Mouse (Mus musculus): ENCODE data around the gene Aldh3b1.
"Not testable (repeated sequence)": the region's sequence is repeated elsewhere in the genome, so short reads cannot be mapped to it uniquely, and the experiment has no call there.

Aldh3b1 gene

DNA sequence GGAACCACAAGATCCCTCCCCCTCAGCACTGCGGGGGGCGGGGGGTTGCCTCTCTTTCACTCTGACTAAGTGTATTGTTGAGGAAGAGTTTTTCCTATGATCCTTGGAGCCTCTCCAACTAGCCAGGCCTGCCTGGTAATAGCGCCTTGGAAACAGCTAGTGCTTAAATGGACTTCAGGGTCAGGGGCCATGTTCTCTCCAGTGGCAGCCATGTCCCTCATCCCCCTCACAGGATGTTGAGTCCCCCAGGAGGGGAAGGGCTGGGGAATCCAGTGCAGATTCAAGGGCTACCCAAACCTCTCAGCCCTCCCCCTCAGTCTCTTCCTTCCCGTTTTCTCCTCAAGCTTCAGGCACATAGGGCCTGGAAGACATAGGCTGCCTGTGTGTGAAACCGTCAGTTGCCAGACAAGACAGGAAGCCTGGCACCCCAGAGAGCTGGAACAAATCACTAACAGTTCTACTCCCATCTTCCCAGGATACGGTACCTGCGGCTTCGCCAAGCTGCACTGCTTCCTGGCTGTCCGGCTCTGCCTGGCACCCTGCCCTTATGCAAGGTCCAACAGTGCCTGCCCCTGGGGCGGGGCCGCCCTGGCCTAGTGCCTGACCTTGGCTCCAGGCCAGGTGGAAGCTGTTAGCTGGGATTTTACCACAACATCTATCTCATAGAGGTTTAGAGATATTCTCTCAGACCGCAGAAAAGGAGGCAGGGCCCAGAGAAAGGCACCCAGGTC, at the start of gene Aldh3b1:
TSS of gene Aldh3b1 (minus strand) at position 598 of the 731 bp plus-strand sequence.
- in situ Hi-C loops (cut with MboI; ENCODE audit: low sequenced_read_pairs), result no loop called here

- in situ Hi-C loops (cut with MboI; ENCODE audit: low sequenced_read_pairs), result no loop called here
Observed at GRCm38 (mm10) chr19:3975866-3976265, 46.3 kb upstream of the Aldh3b1 start.

GRCm38 (mm10) chr19:3974608-3975007, 45.0 kb upstream of the Aldh3b1 start:
- in situ Hi-C loops (cut with MboI; ENCODE audit: low sequenced_read_pairs), result not testable (repeated sequence)

DNA sequence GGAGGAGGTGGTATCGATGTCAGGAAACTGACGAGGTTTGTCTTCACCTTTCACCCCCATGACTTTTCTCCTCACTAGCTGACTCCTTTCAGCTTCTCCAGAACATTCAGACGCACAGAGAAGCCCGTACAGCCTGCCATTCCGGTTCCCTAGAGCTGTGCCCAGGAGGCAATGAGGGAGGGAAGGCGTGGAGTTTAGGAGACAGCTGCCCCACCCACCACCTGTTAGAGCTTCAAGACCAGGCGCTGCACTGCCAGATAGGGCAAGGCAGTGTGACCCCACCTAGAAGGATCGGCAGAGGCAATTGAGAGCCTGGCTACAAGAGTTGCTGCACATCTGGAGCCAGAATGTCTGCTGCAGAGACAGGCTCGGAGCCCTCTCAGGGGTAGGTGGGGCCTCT, 42.6 kb upstream of the Aldh3b1 start, which contains the start of gene Aldh3b2:
TSS of gene Aldh3b2 (plus strand) at position 100 of the 400 bp plus-strand sequence.
- in situ Hi-C loops (cut with MboI; ENCODE audit: low sequenced_read_pairs), result no loop called here

GRCm38 (mm10) chr19:3967258-3967657, 37.6 kb upstream of the Aldh3b1 start:
- in situ Hi-C loops (cut with MboI; ENCODE audit: low sequenced_read_pairs), result no loop called here

- in situ Hi-C loops (cut with MboI; ENCODE audit: low sequenced_read_pairs), result no loop called here
Observed at GRCm38 (mm10) chr19:3966330-3967075, 36.9 kb upstream of the Aldh3b1 start.

DNA sequence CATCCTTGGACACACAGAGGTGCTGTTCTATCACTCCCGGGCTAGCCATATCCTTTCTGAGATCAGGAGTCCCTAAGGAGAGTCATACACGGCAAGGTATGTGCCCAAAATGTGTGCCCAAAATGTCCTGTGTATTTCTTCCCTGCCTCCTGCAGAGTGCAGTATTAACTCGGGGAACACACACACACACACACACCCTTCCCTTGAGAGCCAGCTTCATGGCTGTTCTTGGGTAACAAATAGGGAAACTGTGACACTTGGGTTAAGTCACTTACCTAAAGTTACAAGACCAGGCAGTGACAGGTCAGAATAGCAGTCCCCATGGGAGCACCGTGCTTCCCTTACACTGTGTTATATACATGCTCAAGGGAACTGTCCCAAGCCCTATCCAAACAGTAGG, 34.4 kb upstream of the Aldh3b1 start:
- in situ Hi-C loops (cut with MboI; ENCODE audit: low sequenced_read_pairs), result no loop called here

- in situ Hi-C loops (cut with MboI; ENCODE audit: low sequenced_read_pairs), result no loop called here
Observed at GRCm38 (mm10) chr19:3962469-3962868, 32.9 kb upstream of the Aldh3b1 start.

- in situ Hi-C loops (cut with MboI; ENCODE audit: low sequenced_read_pairs), result not testable (repeated sequence)
Observed at GRCm38 (mm10) chr19:3961805-3962204, 32.2 kb upstream of the Aldh3b1 start.

DNA sequence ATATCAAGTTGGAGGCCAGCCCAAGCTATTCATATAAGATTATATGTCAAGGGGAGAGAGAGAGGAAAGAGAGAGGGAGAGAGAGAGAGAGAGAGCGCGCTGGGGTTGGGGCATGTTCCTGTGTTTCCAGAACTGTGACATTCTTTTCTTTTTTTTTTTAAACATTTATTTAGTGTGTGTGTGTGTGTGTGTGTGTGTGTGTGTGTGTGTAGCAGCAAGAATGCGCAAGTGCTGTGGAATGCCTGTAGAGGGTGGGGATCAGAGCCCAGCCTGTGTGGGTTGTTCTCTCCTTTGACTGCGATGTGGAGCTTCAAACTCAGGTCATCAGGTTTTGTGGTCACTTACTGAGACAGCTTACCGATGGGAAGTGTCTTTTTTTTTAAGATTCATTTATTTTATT, 30.6 kb upstream of the Aldh3b1 start:
- in situ Hi-C loops (cut with MboI; ENCODE audit: low sequenced_read_pairs), result no loop called here

GRCm38 (mm10) chr19:3959030-3959429, 29.4 kb upstream of the Aldh3b1 start:
- in situ Hi-C loops (cut with MboI; ENCODE audit: low sequenced_read_pairs), result no loop called here

- in situ Hi-C loops (cut with MboI; ENCODE audit: low sequenced_read_pairs), result no loop called here
Observed at GRCm38 (mm10) chr19:3958470-3958869, 28.9 kb upstream of the Aldh3b1 start, which contains the start of gene Aldh3b3. Gene Aldh3b3, plus strand, starts transcription at chr19:3958645.

- in situ Hi-C loops (cut with MboI; ENCODE audit: low sequenced_read_pairs), result not testable (repeated sequence)
Observed at GRCm38 (mm10) chr19:3957296-3958036, 27.9 kb upstream of the Aldh3b1 start.

- in situ Hi-C loops (cut with MboI; ENCODE audit: low sequenced_read_pairs), result no loop called here
Observed at GRCm38 (mm10) chr19:3955804-3956203, 26.2 kb upstream of the Aldh3b1 start.

DNA sequence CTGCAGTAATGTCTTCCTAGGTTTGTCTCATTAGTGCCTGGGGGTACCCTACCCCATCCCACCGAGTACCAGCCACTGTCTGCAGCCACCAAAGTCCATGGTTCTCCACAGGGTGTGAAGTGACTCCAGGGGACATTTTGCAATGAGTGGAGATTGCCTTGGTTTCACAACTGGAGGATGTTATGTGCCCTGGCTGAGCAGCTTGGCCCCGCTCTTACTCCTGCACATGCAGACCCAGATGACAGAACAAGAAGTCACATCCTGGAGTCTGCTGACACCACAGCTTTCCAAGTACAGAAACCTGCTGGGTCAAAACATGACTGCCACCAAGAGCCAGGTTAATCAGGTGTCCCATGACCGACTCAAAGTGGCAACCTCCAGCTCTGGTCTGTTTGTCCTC, 25.4 kb upstream of the Aldh3b1 start:
- in situ Hi-C loops (cut with MboI; ENCODE audit: low sequenced_read_pairs), result no loop called here

DNA sequence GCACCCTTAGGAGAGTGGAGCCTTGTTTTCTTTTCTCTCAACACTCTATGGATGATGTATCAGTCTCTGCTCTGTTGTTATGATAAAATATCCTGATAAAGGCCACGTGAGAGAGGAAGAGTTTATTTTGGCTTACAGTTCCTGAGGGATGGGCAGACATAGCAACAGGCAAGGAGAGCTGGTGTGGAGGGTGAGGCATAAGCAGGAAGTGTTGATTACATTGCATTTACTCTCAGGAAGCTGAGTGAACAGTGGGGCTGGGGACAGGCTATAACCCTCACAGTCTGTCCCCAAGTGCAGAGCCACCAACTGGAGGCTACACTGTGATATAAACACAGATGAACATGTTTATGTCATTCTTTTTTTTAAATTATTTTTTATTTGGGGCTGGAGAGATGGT, 22.5 kb upstream of the Aldh3b1 start:
- in situ Hi-C loops (cut with MboI; ENCODE audit: low sequenced_read_pairs), result no loop called here

GRCm38 (mm10) chr19:3951461-3951860, 21.9 kb upstream of the Aldh3b1 start:
- in situ Hi-C loops (cut with MboI; ENCODE audit: low sequenced_read_pairs), result no loop called here

DNA sequence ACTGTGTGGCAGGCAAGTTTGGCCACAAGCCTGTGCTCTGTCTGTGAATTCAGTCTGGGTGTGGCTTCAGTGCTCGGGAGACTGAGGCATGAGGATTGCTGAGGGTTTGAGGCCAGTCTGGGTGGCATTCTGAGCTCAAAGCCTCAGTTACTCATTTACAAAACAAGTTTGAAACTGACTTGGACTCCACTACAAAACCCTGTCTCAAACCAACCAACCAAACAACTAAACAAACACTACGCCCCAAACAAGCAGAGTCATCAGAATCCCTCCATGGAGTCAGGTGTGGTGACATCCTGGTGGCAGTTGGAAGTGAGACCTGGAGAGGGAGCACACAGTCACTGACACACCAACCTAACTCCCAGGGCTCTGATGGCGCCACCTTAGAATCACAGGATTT, 20.7 kb upstream of the Aldh3b1 start:
- in situ Hi-C loops (cut with MboI; ENCODE audit: low sequenced_read_pairs), result no loop called here

- in situ Hi-C loops (cut with MboI; ENCODE audit: low sequenced_read_pairs), result no loop called here
Observed at GRCm38 (mm10) chr19:3948546-3948945, 18.9 kb upstream of the Aldh3b1 start.

DNA sequence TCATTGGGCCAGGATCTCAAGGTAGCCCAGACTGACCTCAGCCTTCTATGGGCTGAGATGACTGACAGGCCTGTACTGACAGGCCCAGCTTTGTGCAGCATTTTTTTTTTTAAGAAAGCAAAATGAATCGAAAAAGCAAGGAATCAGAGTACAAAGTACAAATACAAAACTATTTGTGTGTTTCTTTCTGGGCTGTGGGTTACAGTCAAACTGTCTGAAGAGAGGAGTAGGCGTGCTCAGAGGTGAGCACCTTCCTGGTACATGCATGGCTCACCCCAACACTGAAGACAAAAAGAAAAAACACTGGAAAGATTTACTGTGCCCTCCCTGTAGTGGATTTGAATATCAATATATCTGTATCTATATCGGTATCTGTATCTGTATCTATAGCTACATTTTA, 18.2 kb upstream of the Aldh3b1 start:
- in situ Hi-C loops (cut with MboI; ENCODE audit: low sequenced_read_pairs), result no loop called here

DNA sequence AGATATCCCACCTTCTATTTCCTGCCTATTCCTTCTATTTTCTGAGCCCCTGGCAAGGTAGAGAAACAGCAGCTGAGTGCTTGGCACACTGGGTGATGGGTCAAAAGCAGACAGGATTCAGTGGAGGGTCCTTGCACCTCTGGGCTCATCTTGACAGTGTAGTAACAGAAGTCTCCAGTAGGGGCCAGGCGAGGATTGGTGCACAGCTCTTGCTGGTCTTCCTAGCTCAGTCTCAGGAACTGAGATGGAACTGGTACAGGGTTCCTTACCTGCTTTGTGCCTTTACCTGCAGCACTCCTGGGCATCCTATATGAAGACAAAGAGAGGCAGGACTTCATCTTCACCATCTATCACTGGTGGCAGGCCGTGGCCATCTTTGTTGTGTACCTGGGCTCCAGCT, 17.1 kb upstream of the Aldh3b1 start:
- in situ Hi-C loops (cut with MboI; ENCODE audit: low sequenced_read_pairs), result no loop called here
